Mouse (Mus musculus) myocyte (in vitro differentiated cells): ENCODE results near the gene Mast4.

Source experiments
- CEBPB ChIP-seq: IDR thresholded peaks from 2 replicates; pipeline ENCODE4 v1.6.1; 2011; ENCODE audit warnings: mild to moderate bottlenecking, moderate library complexity; ENCODE audit not compliant: poor library complexity, insufficient read depth, severe bottlenecking
- E2F4 ChIP-seq: IDR thresholded peaks from one replicate; pipeline ENCODE4 v1.6.1; 2011; ENCODE audit warnings: mild to moderate bottlenecking, control low read depth, moderate library complexity; ENCODE audit not compliant: insufficient read depth
- MYOD1 ChIP-seq, 3 experiments: IDR thresholded peaks; one replicate each; pipeline ENCODE4 v1.6.1; 2011; ENCODE audit warnings: control low read depth in 2 of 3, low read depth in 2 of 3, mild to moderate bottlenecking in 2 of 3, moderate library complexity in 1 of 3; ENCODE audit not compliant: insufficient read length in 2 of 3, control insufficient read depth in 1 of 3
- POLR2A ChIP-seq: IDR thresholded peaks from one replicate; pipeline ENCODE4 v1.6.1; 2011; ENCODE audit warnings: low read depth, mild to moderate bottlenecking, control low read depth, moderate library complexity; ENCODE audit not compliant: insufficient read length
- POLR2AphosphoS2 ChIP-seq: IDR thresholded peaks from one replicate; pipeline ENCODE4 v1.6.1; 2011; ENCODE audit warnings: low read depth, control low read depth; ENCODE audit not compliant: insufficient read length
- REST ChIP-seq: IDR thresholded peaks from one replicate; pipeline ENCODE4 v1.6.1; 2011; ENCODE audit warnings: mild to moderate bottlenecking, control low read depth, moderate library complexity; ENCODE audit not compliant: insufficient read depth, insufficient read length
- SRF ChIP-seq: IDR thresholded peaks from one replicate; pipeline ENCODE4 v1.6.1; 2011; ENCODE audit warnings: low read depth; ENCODE audit not compliant: control insufficient read depth, insufficient read length
- TCF12 ChIP-seq: IDR thresholded peaks from one replicate; pipeline ENCODE4 v1.6.1; 2011; ENCODE audit warnings: mild to moderate bottlenecking, control low read depth; ENCODE audit not compliant: poor library complexity, insufficient read depth, severe bottlenecking
- TCF3 ChIP-seq: IDR thresholded peaks from one replicate; pipeline ENCODE4 v1.6.1; 2011; ENCODE audit warnings: low read depth, control low read depth; ENCODE audit not compliant: insufficient read length
- USF1 ChIP-seq: IDR thresholded peaks from one replicate; pipeline ENCODE4 v1.6.1; 2011; ENCODE audit warnings: low read depth, mild to moderate bottlenecking, control low read depth, moderate library complexity

DNA sequence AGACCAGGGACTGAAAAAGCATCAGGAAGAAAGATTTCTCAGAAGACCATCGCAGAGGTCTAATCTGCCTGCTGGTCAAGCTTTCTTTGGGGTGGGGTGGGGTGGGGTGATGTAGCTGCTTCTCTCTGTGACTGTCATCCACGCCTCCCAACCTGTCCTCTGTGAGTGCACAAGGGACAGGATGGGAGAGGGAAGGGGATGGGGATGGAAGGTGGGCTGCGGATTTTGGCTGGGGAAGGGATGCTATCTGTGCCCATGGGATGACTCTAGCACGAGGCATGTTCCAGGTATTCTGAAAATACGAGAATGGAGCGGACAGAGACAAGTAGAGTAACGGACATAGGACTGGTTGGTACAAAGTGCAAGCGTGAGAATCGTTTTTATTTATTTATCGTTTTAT lies 572.1 kb downstream of the Mast4 start:
- TF ChIP-seq POLR2A (no peak), MYOD1 (IDR thresholded peaks at IDR 0.05; ENCODE audit: control insufficient read depth in 1 of 3, insufficient read length in 2 of 3, low read depth in 2 of 3) (no peak), USF1 (no peak), POLR2AphosphoS2 (no peak), REST (no peak), E2F4 (no peak), TCF3 (no peak), SRF (no peak), TCF12 (no peak), CEBPB (no peak)
